Mouse (Mus musculus) neural tube, embryonic 14.5 days (tissue): ENCODE measurements around the gene Ccdc146. TPM values are rescaled to one million over a fixed set of nuclear protein-coding genes. Genes with fewer than 3 reads are reported as not detected.
A peak's percentile ranks its signal among the peaks of the same experiment; 100 is the strongest.

Experiments
- ATAC-seq: fragments of 200-750 bp; cut with Nextera tagmentation; 2 replicates; pipeline ENCODE4 v1.8.0; 2017; ENCODE audit warnings: low read depth, mild to moderate bottlenecking, moderate TSS enrichment, moderate library complexity
- H3K27ac ChIP-seq: fragments of 300-500 bp; sonication (generic); 2 replicates; pipeline ENCODE4 v1.5.1; 2014; ENCODE audit warnings: low read depth, mild to moderate bottlenecking, control low read depth, low read length, moderate library complexity, mixed read lengths
- H3K27me3 ChIP-seq: fragments of 300-500 bp; sonication (generic); 2 replicates; pipeline ENCODE4 v1.6.1; 2014; ENCODE audit warnings: low read length; ENCODE audit not compliant: control insufficient read depth, insufficient read depth
- H3K36me3 ChIP-seq: fragments of 300-500 bp; sonication (generic); 2 replicates; pipeline ENCODE4 v1.6.1; 2014; ENCODE audit warnings: low read length, mixed read lengths; ENCODE audit not compliant: control insufficient read depth, insufficient read depth
- H3K4me1 ChIP-seq: fragments of 300-500 bp; sonication (generic); 2 replicates; pipeline ENCODE4 v1.6.1; 2014; ENCODE audit warnings: low read length; ENCODE audit not compliant: control insufficient read depth, insufficient read depth
- H3K4me2 ChIP-seq: fragments of 300-500 bp; sonication (generic); 2 replicates; pipeline ENCODE4 v1.6.1; 2014; ENCODE audit warnings: mild to moderate bottlenecking, low read depth, low read length, control low read depth
- H3K4me3 ChIP-seq: fragments of 300-500 bp; sonication (generic); 2 replicates; pipeline ENCODE4 v1.5.1; 2014; ENCODE audit warnings: low read depth, low read length, control low read depth, mixed read lengths
- H3K9ac ChIP-seq: fragments of 300-500 bp; sonication (generic); replicated peaks from 2 replicates; pipeline ENCODE4 v1.6.1; 2014; ENCODE audit warnings: low read depth, mild to moderate bottlenecking, control low read depth, low read length, mixed read lengths
- H3K9me3 ChIP-seq: fragments of 300-500 bp; sonication (generic); 2 replicates; pipeline ENCODE4 v1.6.1; 2016; ENCODE audit warnings: low read length; ENCODE audit not compliant: control insufficient read depth
- WGBS: fragments of 180-500 bp; shearing (Covaris S2); extraction: QIAGEN DNeasy Blood & Tissue Kit; methylation state at CpG from one replicate; pipeline ENCODE4 v1.1.7; 2014; 5-methylcytosine and 5-hydroxymethylcytosine counted together
- polyA plus RNA-seq: library from polyadenylated mRNA; unstranded; fragments of >200 nt; fragmentation: Nextera tagmentation; extraction: Ambion mirVana; gene quantifications from 2 replicates; pipeline ENCODE4 v1.2.1, GENCODE M21; 2014

The Ccdc146 gene
- polyA plus RNA-seq, 1 experiment from 2014 or later, result 0.99 TPM

GRCm38 (mm10) chr5:21391616-21392384, 32.7 kb downstream of the Ccdc146 start:
- no peaks in the 10 kb centered on the region for H3K27me3 ChIP-seq
- 42% methylated on average over 13 of the region's 13 CpGs for WGBS
- H3K27ac ChIP-seq, result no peak overlapping the region
- no peak overlapping the region for H3K9ac ChIP-seq
- no peak overlapping the region for H3K4me2 ChIP-seq
- no peak overlapping the region for H3K4me3 ChIP-seq
- ATAC-seq, result no peak
- no peaks in the 10 kb centered on the region for H3K36me3 ChIP-seq
- no peaks in the 10 kb centered on the region for H3K4me1 ChIP-seq
- no peaks in the 10 kb centered on the region for H3K9me3 ChIP-seq

GRCm38 (mm10) chr5:21388855-21389254, 35.6 kb downstream of the Ccdc146 start:
- Histone ChIP-seq H3K9me3 (no peaks in the 10 kb centered on the region), H3K9ac (no peak overlapping the region), H3K27ac (no peak overlapping the region), H3K27me3 (no peaks in the 10 kb centered on the region), H3K36me3 (no peaks in the 10 kb centered on the region), H3K4me3 (no peak overlapping the region), H3K4me2 (no peak overlapping the region), H3K4me1 (no peaks in the 10 kb centered on the region)
- 84% methylated on average over 4 of the region's 4 CpGs for WGBS
- ATAC-seq, result no peak

- H3K4me3 ChIP-seq, result no peak overlapping the region
- H3K9me3 ChIP-seq, result no peaks in the 10 kb centered on the region
- no peak overlapping the region for H3K27ac ChIP-seq
- ATAC-seq, result no peak
- H3K9ac ChIP-seq, result no peak overlapping the region
- H3K36me3 ChIP-seq, result no peaks in the 10 kb centered on the region
- H3K4me2 ChIP-seq, result no peak overlapping the region
- no peaks in the 10 kb centered on the region for H3K27me3 ChIP-seq
- H3K4me1 ChIP-seq, result no peaks in the 10 kb centered on the region
Observed at GRCm38 (mm10) chr5:21387340-21387739, 37.1 kb downstream of the Ccdc146 start.

- no peak for ATAC-seq
- Histone ChIP-seq H3K9ac (no peak overlapping the region), H3K36me3 (no peaks in the 10 kb centered on the region), H3K27me3 (no peaks in the 10 kb centered on the region), H3K27ac (no peak overlapping the region), H3K4me2 (no peak overlapping the region), H3K9me3 (no peaks in the 10 kb centered on the region), H3K4me1 (no peaks in the 10 kb centered on the region), H3K4me3 (no peak overlapping the region)
- WGBS, result 89% methylated on average over 4 of the region's 4 CpGs
Observed at GRCm38 (mm10) chr5:21386432-21386831, 38.0 kb downstream of the Ccdc146 start.

GRCm38 (mm10) chr5:21384976-21385375, 39.5 kb downstream of the Ccdc146 start:
- H3K36me3 ChIP-seq, result no peaks in the 10 kb centered on the region
- no peaks in the 10 kb centered on the region for H3K4me1 ChIP-seq
- H3K4me2 ChIP-seq, result no peak overlapping the region
- no peaks in the 10 kb centered on the region for H3K9me3 ChIP-seq
- no peak for ATAC-seq
- 97% methylated on average over 9 of the region's 9 CpGs for WGBS
- H3K27me3 ChIP-seq, result no peaks in the 10 kb centered on the region
- no peak overlapping the region for H3K9ac ChIP-seq
- no peak overlapping the region for H3K4me3 ChIP-seq
- no peak overlapping the region for H3K27ac ChIP-seq

GRCm38 (mm10) chr5:21384252-21384960, 40.1 kb downstream of the Ccdc146 start:
- Histone ChIP-seq H3K4me1 (no peaks in the 10 kb centered on the region), H3K4me2 (no peak overlapping the region), H3K9me3 (no peaks in the 10 kb centered on the region), H3K4me3 (no peak overlapping the region), H3K9ac (no peak overlapping the region), H3K27me3 (no peaks in the 10 kb centered on the region), H3K27ac (no peak overlapping the region), H3K36me3 (no peaks in the 10 kb centered on the region)
- WGBS, result 81% methylated on average over 13 of the region's 13 CpGs
- no peak for ATAC-seq

GRCm38 (mm10) chr5:21383392-21384251, 40.9 kb downstream of the Ccdc146 start:
- 55% methylated on average over 14 of the region's 14 CpGs for WGBS
- H3K4me1 ChIP-seq, result no peaks in the 10 kb centered on the region
- H3K9ac ChIP-seq, result no peak overlapping the region
- H3K9me3 ChIP-seq, result no peaks in the 10 kb centered on the region
- ATAC-seq, result no peak
- H3K27me3 ChIP-seq, result no peaks in the 10 kb centered on the region
- no peak overlapping the region for H3K4me3 ChIP-seq
- H3K27ac ChIP-seq, result no peak overlapping the region
- H3K4me2 ChIP-seq, result no peak overlapping the region
- H3K36me3 ChIP-seq, result no peaks in the 10 kb centered on the region

GRCm38 (mm10) chr5:21382678-21383077, 41.8 kb downstream of the Ccdc146 start:
- H3K9me3 ChIP-seq, result no peaks in the 10 kb centered on the region
- H3K9ac ChIP-seq, result no peak overlapping the region
- no peak overlapping the region for H3K4me3 ChIP-seq
- no peaks in the 10 kb centered on the region for H3K27me3 ChIP-seq
- H3K4me1 ChIP-seq, result no peaks in the 10 kb centered on the region
- 0 out of 2 replicates have a peak, but pooled peaks have one; percentile 14 for ATAC-seq
- 74% methylated on average over 6 of the region's 6 CpGs for WGBS
- H3K4me2 ChIP-seq, result no peak overlapping the region
- H3K27ac ChIP-seq, result no peak overlapping the region
- no peaks in the 10 kb centered on the region for H3K36me3 ChIP-seq
